Comparison of ENCODE assay signal across 9 mouse cellular contexts in the genomic region with DNA sequence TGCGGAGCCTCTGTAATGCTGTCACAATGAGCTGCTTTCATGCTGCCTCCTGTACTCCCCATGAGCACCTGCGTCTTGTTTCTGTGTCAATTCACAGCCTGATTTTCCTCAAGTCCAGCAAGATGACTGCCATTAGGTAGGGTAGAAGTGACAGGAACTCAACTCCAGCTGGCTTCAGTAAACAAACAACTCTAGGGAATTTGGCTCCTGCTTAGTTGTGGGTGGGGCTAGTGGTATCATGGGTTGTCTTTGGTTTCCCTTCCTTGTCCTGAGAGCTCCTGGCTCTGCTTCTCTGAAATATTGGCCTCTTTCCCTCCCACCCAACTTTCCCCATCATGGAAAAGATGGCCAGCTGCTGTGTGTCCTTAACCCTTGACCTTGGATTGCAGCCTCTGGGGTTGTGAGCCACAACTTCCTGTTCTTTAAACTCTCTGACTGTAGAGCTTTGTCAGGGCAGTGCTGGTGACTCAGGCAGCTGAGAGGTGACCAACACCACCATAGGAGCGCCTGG. TPM values are rescaled to one million over a fixed set of nuclear protein-coding genes. Genes with fewer than 3 reads are reported as not detected.
DNase-seq lines count a peak whose midpoint lies in the region; ATAC-seq lines count a peak whose summit lies in the region.
"Had no signal": no experiment of that assay in that cellular context is flagged by ENCODE, and none has a peak within 500 bp of the region (broad histone marks: within the 10 kb centered on the region; RNA-seq: fewer than 3 reads in every experiment).

No protein-coding gene starts in this region.

- 51% methylated on average over 3 of the region's 3 CpGs for WGBS in liver, embryonic 12.5 days (ENCODE audit: insufficient replicate concordance)
- 55% methylated on average over 3 of the region's 3 CpGs for WGBS in neural tube, embryonic 15.5 days
- 57% methylated on average over 3 of the region's 3 CpGs for WGBS in midbrain, embryonic 14.5 days

- no peaks in the 10 kb centered on the region for H3K36me3 ChIP-seq in liver, embryonic 12.5 days
- H3K36me3 ChIP-seq in neural tube, embryonic 15.5 days = no peaks in the 10 kb centered on the region
- H3K36me3 ChIP-seq in midbrain, embryonic 14.5 days (ENCODE audit: control insufficient read depth, insufficient read depth, low read length) = no peaks in the 10 kb centered on the region
- H3K36me3 ChIP-seq: embryonic facial prominence, embryonic 15.5 days had no signal

- 0 out of 2 replicates have a peak overlapping the region, but pooled peaks have one; percentile 16 for H3K27ac ChIP-seq in liver, embryonic 12.5 days
- H3K27ac ChIP-seq in neural tube, embryonic 15.5 days (replicated peaks) = peak overlapping the region; percentile 41; the same call in 1 of the 2 replicates
- H3K27ac ChIP-seq in midbrain, embryonic 14.5 days (replicated peaks; ENCODE audit: low read depth, low read length) = no peak overlapping the region
- H3K27ac ChIP-seq: embryonic facial prominence, embryonic 15.5 days had no signal

- DNase-seq in 416B (ENCODE audit: low read depth) (peak; percentile 93), MEL-GATA-1-ER (ENCODE audit: extremely low read depth, low read depth) (peak; percentile 7)
- DNase-seq in heart, postnatal 14 days = peak; percentile 56 to 70
- no peak for DNase-seq in midbrain, embryonic 14.5 days
- no peak for DNase-seq in c-Kit-positive CD71-positive TER-119-positive erythroid progenitor cells, embryonic 14.5 days (ENCODE audit: low spot score)

- no peaks in the 10 kb centered on the region for H3K9me3 ChIP-seq in liver, embryonic 12.5 days (replicated peaks)
- no peaks in the 10 kb centered on the region for H3K9me3 ChIP-seq in neural tube, embryonic 15.5 days (replicated peaks)
- no peaks in the 10 kb centered on the region for H3K9me3 ChIP-seq in midbrain, embryonic 14.5 days (ENCODE audit: control insufficient read depth, low read length)
- H3K9me3 ChIP-seq: embryonic facial prominence, embryonic 15.5 days had no signal

- intact Hi-C loops in heart, postnatal 14 days (cut with DNase I) = loop anchor here (2.0 kb wide), 1 partner anchor 55 kb away; no protein-coding TSS in a partner anchor

- peak; percentile 75 for ATAC-seq in common myeloid progenitor, adult 5-6 weeks (replicated peaks; ENCODE audit: low read depth, poor library complexity, severe bottlenecking)
- 0 out of 2 replicates have a peak, but pooled peaks have one; percentile 37 for ATAC-seq in liver, embryonic 12.5 days
- no peak for ATAC-seq in neural tube, embryonic 15.5 days (ENCODE audit: low FRiP score)
- no peak for ATAC-seq in midbrain, embryonic 14.5 days (ENCODE audit: low FRiP score, low TSS enrichment)

- H3K4me2 ChIP-seq in liver, embryonic 12.5 days = no peak overlapping the region
- no peak overlapping the region for H3K4me2 ChIP-seq in neural tube, embryonic 15.5 days
- H3K4me2 ChIP-seq in midbrain, embryonic 14.5 days (ENCODE audit: low read length) = no peak overlapping the region
- H3K4me2 ChIP-seq: embryonic facial prominence, embryonic 15.5 days had no signal

- H3K27me3 ChIP-seq in liver, embryonic 12.5 days (replicated peaks) = no peaks in the 10 kb centered on the region
- H3K27me3 ChIP-seq in neural tube, embryonic 15.5 days (replicated peaks) = no peaks in the 10 kb centered on the region
- no peaks in the 10 kb centered on the region for H3K27me3 ChIP-seq in midbrain, embryonic 14.5 days (ENCODE audit: control insufficient read depth, insufficient read depth, low read length)
- H3K27me3 ChIP-seq: embryonic facial prominence, embryonic 15.5 days had no signal

- H3K4me3 ChIP-seq in liver, embryonic 12.5 days = no peak overlapping the region
- H3K4me3 ChIP-seq in neural tube, embryonic 15.5 days (replicated peaks) = no peak overlapping the region
- no peak overlapping the region for H3K4me3 ChIP-seq in midbrain, embryonic 14.5 days (replicated peaks; ENCODE audit: low read depth, low read length)
- H3K4me3 ChIP-seq: embryonic facial prominence, embryonic 15.5 days had no signal

- H3K4me1 ChIP-seq in liver, embryonic 12.5 days = peaks cover 14% of the 10 kb centered on the region; the same call in 1 of the 2 replicates
- H3K4me1 ChIP-seq in neural tube, embryonic 15.5 days = no peaks in the 10 kb centered on the region
- H3K4me1 ChIP-seq in midbrain, embryonic 14.5 days (ENCODE audit: control insufficient read depth, insufficient read depth, low read length) = no peaks in the 10 kb centered on the region

- no peak overlapping the region for H3K9ac ChIP-seq in liver, embryonic 12.5 days
- H3K9ac ChIP-seq in neural tube, embryonic 15.5 days (replicated peaks) = no peak overlapping the region
- H3K9ac ChIP-seq in midbrain, embryonic 14.5 days (replicated peaks; ENCODE audit: low read length) = no peak overlapping the region
- H3K9ac ChIP-seq: embryonic facial prominence, embryonic 15.5 days had no signal

RNA-seq across cellular contexts. Expression of a gene that starts 56.3 kb away (rescaled TPM):
- 2.1 and 3.3 TPM in 2 replicates for total RNA-seq in common myeloid progenitor, adult 5-6 weeks (2017)
- 10 to 100 TPM; 23.8 to 29.2 TPM for total RNA-seq in heart, postnatal 14 days (2021)
- polyA plus RNA-seq in liver, embryonic 12.5 days (2016; fragmentation: Nextera tagmentation; extraction: Ambion mirVana) = 1.2 and 1.5 TPM in 2 replicates
- polyA plus RNA-seq in neural tube, embryonic 15.5 days (2015; fragmentation: Nextera tagmentation; extraction: Ambion mirVana) = 2.6 and 2.8 TPM in 2 replicates
- 3.6 and 3.7 TPM in 2 replicates for polyA plus RNA-seq in midbrain, embryonic 14.5 days (2014; fragmentation: Nextera tagmentation; extraction: Ambion mirVana)

Comparison
In these comparisons a context has a peak if more than half of its experiments do, and no peak if none do; other contexts are left out.
1. DNase-seq: peak in 416B (single experiment), MEL-GATA-1-ER (single experiment) and heart, postnatal 14 days (2 of 2); none in midbrain, embryonic 14.5 days (single experiment) and c-Kit-positive CD71-positive TER-119-positive erythroid progenitor cells, embryonic 14.5 days (single experiment).
2. ATAC-seq: peak in common myeloid progenitor, adult 5-6 weeks (single experiment) and liver, embryonic 12.5 days (single experiment); none in neural tube, embryonic 15.5 days (single experiment) and midbrain, embryonic 14.5 days (single experiment).